Mouse (Mus musculus) layer of hippocampus, adult 18-20 months (tissue): ENCODE measurements at regions not wholly inside any gene's neighbourhood (a gene's known extent, or its start where the extent isn't known, plus 50 kb on each side); places are given as distances from the start of the nearest gene placed in this dataset.

Experiments used
- DNase-seq, 2 experiments: peaks; one replicate each; pipeline ENCODE4 v3.0.0; 2022; ENCODE audit warnings: low spot score in 2 of 2

DNA sequence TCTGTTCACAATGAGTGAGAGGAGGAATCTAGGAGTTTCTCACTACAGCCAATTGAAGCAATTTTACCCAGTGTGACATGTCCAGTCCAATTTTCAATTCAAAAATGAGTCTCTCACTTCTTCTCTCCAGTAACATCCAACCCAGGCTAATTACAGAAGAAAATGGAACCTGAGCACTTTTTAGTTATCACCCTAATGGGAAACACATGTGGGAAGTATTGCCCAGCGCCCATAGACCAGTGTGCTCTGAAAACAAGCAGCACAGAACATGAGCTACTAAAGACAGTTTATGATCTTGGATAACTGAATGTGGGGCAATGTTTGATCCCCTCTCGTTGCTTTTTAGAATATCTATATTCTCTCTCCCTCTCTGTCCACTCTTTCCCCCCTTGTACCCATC is 70.5 kb upstream of the Efemp1 start:
- no peak for DNase-seq

DNA sequence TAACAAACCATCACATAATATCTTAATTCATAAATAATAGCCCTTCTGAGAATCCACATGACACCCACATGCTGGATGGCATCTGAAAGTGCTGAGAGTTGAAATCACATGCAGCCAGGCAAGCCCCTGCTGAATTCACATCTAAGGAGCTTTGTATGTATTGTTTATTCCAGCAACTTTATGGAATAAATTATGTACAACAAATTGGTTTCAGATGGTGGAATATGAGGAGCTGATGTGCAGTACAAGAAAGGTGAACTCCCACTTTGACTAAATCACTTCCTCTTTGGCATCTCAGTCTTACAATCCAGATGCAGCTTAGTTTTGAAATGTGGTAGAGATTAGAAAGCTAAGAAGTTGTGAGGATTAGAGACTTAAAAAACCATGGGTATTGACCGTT is 82.2 kb upstream of the Efemp1 start:
- no peak for DNase-seq

DNA sequence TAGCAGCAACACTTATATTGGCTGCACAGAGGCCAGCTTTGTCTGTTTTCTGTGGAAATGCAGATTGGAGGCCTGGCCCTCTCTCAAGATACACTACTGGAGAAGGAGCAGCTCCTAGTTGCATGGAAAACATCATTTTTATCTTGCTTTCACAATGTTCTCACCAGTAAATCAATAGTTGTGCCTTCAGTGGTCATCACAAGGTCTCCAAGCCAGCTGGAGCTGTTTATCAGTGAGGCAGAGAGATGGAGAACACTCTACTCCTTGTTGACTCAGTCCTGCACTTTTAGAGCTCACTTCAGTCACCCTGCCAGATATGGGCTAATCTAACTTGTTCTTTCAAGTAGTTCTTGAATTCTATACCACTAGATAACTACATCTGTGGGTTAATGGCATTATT is 92.3 kb upstream of the Efemp1 start:
- no peak for DNase-seq

DNA sequence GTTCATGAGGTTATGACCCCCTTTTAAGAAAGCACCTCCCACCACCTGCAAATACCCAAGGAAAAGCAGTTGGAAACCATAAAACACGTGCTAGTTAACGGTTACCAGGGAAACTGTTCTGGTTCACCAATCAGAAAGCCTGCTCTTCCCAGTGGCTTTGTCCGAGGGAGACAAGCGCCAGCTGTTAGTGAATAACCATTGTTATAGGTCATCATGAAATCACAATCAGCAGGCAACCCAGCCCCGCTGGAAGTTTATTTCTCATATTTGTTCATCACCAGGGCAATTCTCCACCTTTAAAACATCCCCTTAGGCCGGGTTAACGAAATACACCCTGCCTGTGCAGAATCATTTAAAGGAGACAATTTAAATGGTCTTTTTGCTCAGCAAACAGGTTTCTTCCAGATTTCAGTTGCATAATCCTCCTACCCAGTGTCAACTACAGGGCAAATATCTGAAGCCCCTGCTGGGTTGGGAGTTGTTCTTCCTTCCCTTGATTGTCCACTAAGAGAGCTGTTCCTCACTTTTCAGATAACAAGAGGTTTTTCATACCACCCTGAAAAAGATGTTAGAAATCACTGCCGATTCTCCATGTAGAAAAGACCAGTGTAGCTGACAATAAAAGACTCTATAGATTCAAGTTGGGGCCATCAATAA is 117.9 kb upstream of the Efemp1 start:
- DNase-seq = peak; percentile 9 to 28

DNA sequence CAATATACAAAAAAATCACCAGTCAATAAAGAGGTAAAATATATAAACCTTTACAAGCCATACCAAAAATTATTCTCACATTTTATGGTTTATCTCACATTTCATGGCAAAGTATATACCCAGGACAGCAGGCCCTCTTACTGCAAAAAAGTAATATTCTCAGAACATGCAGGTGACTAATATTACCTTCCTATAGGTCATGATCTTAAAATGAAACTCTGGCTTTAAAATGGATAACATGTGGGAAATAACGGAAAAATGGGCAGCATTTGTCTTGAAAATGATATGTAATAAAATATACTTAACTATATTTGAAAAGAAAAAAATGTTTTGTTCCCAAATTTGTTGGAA is 118.4 kb upstream of the Efemp1 start:
- no peak for DNase-seq

DNA sequence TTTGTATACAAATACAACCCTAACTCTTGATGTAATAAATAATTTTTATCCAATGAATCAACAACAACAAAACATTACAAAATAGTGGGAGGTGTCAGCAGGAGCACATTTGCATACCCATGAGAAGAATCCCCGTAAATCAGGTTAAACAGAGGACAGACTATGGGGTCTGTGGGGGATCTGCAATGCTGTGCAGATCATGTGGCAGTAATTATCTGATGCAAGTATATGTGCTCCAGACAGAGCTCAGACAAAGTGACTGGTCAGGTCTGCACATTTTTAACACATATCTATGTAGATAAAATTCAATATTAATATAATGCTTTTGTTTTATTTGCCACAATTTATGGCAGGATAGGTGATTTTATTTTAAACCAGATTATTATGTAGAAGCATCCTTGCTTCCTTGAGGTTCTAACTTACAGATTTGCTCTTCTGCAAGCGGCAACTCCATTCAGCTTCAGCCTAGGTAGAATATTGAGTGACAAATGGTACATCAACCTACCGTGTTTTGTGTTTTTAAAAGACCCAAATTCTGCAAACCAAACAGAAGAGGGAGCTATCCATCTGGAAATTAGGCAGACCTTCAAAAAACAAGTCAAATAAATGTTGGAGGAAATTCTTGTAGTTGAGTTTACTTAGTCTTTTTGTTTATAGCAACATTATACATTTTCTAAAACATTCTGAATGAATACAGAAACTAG is 119.0 kb upstream of the Efemp1 start:
- DNase-seq = peak in 1 of 2 experiments; percentile 7

DNA sequence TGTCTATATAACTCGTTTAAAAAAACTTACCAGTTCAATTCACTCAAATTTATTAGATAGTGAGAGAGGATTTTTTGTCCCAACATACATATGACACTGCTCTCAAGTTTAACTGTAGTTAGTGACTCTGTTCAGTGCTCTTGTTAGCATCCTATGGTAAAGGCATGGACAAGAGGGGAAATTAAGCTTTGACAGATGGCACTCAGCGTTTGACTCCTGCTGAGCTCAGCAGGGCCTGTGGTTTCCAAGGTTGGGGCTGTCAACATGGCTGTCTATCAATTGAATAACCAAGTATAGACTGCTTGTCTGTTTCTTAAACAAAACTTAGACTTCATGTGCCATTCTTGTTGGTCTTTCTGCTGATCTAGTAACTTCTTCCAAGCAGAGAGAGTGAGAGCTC is 122.9 kb upstream of the Efemp1 start:
- DNase-seq = no peak

DNA sequence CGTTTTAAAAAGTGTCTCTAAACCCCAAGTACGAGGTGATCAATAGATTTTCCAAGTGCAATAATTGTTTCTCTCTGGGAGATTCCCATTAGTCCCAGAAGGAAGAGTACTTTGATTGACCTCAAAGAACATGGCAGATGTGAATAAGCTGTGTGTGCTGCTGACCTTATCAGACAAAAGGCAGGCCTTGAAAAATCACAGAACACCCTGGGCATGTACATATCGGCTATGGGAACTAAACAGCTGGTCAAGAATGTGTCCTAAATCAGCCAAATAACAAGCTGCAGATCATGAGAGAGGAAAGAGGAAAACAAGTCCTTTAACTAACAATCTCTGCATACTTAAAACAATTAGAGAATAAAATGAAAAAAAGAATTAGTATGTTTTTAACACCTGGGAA is 125.4 kb upstream of the Ccdc85a start:
- no peak for DNase-seq

DNA sequence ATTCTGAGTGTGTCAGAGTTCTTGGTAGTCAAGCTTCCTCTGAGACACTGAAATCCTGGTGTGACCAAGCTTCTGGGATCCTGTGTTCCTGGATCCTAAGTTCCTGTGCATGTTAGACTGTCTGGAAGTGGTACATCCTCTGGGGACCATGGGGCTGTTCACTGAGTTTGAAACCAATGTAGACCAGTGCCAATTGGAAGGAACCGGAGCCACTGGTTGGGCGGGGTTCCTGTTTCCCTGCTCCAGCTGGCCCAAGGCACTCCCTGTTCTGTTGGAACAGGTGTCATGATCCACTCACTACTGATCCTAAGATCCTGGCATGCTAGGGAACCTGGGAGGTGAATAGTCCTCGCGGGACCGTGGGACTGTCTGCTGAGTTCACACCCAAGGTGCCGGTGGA is 124.3 kb upstream of the Ccdc85a start:
- no peak for DNase-seq

DNA sequence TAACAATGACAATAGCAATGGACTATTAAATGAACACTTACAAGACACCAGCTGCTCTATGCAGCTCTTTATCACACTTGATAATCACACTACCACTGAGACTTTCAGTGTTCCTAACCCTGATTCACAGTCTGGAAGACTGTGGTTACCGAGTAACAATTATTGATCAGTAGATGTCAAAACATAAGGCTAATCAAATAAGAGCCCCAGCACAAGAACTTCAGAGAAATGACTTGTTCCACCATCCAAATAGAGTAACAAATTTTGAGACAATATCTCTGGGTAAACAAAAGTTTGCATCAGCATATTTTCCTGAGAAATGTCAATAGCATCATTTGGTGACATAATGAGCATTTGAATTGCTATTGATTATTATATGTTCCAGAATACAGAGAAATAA is 118.3 kb upstream of the Ccdc85a start:
- DNase-seq = no peak

DNA sequence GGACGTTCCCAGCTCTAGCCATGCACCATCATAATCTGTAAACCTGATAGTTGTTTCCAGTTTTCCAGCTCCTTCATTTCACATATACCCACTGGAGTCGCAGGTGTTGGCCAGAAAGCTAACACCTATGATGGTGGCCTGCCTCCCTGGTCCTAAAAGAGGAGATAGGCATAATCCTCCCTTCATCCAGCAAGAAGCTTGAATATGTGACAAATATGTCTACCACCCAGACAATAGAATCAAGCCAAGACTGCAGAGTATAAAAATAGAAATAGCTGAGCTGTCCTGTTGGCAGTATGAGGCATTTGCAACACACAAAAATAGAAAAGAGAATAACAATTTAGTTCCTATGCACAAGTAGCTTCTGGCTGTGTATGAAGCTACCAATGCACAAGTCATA is 117.3 kb upstream of the Ccdc85a start:
- DNase-seq = peak in 1 of 2 experiments; percentile 6

DNA sequence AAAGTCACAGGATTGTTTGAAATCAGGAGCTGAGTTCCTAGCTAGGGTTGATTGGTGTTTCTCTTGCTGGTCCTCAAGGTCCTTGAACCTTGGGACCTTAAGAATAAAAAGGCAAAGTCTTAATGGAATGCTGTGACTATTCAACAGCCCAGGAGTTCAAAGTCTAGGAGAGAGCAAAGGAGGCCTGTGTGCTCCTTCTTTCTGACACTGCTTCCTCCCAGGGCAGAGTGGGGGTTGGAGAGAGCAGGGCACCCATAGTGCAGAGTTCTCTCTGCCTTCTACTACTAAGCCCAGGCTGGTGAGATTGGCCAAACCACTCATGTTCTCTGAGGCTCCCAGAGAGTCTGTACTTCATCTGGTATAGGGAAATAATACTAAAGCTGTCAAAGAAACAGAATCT is 115.6 kb upstream of the Ccdc85a start:
- no peak for DNase-seq

DNA sequence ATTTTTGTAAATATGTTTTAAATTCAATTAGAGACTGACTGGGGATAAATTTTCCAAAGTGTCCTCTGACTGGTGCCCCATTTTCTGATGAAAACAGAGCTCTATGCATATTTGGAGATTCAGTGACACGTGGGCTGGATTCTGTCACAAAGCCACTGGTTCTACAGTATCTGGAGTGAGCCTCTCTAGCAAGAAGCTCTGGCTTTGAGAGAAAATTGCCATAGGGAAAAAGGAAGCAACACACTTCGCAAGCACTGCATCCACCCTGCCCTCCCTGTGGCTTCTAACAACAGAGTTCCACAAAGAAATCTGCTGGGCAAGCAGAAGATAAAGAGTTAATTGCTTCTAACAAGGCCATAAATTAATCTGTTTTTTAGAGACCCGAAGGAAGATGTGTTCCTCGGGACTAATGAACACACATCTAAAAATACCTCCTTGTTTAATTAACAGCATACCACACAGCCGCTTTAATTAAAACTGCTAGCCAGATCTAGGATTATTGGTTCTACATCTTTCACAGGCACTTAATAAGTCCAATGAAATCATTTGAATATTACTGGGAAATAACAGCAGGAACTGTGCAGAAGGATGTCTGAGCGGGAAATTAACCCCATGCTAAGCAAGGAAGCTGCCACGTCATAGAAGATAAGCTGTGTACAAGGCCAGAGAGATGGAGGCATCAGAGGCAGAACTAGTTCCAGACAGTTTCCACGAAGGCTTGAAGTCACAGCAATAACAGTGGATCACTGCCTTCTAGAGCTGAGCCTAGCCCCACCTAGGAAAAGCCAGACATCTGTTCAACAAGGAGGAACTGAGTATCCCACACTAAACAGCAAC is 113.7 kb upstream of the Ccdc85a start:
- peak in 1 of 2 experiments; percentile 7 for DNase-seq

DNA sequence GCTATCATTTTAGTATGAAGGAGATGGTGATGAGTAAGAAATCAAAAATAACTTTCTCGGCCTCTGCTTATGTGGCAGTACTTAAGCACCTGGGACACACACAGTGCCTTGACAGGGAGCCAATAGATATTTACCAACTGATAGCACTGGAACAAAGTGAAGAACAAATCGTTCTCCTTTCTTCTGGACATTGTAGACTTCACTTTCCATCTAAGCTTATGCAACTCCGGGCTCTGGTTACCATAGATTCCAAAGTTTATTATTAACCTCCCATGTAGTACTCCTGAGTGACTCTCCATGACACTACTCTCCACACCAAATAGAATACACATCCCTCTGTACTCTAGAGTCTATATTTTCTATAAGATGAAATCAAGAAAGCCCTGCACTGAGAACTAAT is 110.9 kb upstream of the Ccdc85a start:
- no peak for DNase-seq

DNA sequence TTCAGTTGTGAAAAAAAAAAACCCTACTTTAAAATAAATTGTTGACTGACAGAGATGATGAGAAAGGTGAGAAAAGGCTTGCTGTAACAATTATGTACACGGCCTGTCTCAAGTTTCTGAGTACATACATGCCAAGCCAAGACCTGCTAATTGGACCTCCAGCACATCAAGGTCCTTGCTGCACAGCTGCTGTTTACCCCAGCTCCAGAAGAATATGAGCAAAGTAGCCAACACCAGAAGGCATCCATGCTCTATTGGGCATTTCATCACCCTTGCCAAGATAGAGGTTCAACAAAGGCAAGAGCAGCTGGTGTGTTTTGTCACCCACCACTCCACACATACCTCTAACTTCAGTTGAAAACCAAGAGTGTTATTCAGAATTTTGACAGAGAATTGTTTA is 109.2 kb upstream of the Ccdc85a start:
- no peak for DNase-seq

DNA sequence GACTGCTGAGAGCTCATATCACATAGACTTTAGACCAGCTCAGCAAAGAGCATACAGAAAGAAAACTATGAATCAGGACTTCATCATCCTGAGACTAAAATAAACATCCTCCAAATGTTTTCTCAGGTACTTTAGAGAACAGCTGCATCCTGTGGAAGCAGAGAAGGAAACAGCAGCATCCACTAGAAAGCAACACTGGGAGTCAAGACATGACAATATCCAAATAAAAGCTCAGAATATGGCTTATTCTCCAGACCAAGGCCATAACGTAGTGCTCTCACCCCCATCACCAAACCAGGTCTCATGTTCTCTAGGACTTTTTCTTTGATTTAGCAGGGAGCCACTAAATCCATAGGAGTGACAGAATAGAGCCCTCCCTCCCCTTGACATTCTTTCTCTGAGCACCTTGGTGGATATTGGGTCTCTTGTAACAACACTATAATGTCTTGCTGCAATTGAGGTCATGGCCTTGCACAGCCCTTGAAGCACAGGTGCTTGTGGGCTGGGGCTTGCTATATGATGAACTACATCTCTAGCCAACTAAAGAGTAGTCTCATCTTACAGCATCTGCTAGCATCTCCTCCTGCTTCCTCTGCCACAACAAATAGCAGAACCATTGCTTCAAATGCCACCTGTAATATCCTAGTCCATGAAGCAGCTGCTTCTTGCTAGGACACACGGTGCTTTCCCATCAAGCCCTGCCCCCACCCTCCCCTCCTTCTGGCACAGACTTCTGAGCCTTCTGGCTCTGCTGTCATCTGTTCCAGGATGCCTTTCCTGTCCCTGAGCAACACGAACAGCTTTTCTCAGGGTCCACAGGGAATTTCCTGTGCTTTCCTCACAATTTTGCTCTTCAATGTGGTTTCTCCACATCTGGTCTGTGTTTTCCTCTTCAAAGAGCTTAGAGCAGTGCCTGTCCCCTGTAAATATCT is 108.4 kb upstream of the Ccdc85a start:
- peak in 1 of 2 experiments; percentile 36 for DNase-seq

DNA sequence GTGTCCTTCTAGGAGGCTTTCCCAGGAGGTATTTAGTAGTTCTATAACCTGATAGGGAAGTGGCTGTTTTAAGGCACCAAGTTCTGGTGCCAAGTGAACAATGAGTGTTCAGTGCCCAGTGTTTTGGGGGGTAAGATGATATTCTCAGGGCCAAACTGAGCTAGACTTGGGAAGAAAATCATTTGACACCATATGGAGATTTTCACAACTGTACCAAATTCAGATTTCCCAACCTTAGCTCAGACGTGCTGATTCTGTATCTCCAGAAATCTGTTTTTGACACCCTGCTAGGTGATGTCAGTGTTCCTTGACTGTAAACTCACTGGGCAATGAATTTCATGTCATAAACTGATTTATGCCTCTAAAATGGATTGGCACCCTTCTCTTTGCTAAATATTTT is 104.3 kb upstream of the Ccdc85a start:
- DNase-seq = no peak

DNA sequence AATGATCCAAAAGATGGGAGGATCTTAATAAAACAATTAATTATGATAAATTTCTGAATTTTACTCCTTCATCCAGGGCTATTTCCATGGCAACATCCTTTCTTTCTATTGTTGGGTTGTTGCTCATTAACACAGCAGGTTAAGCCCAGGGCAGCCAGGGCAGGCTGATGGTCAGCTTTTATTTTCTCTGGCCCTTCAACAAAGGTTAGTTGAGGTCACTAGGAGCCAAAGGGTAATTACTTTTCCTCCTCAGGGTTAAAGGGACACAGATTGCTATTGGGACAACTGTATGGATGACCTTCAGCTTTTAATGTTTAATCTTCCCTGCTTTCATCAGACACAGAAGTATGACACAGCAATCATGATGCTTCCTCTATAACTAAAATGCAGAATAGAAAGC is 101.3 kb upstream of the Ccdc85a start:
- no peak for DNase-seq

DNA sequence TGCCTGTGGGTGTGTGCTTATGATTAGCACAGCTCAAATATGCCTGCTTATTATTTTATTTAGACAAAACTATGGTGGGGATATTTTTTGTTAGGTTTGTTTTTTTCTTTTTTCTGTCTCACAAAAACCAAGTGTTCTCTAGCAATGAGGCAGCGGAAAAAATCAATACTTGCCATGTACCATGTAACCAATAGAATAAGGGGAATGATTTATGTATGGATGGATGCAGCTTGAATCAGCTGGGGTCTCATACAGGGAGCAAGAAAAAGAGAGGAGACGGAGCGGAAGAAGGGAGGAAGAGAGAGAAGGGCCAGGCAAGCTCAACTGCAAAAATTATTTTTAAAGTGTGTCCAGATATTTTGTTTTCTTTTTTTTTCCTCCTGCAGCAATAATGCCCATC is 97.2 kb upstream of the Ccdc85a start:
- no peak for DNase-seq

DNA sequence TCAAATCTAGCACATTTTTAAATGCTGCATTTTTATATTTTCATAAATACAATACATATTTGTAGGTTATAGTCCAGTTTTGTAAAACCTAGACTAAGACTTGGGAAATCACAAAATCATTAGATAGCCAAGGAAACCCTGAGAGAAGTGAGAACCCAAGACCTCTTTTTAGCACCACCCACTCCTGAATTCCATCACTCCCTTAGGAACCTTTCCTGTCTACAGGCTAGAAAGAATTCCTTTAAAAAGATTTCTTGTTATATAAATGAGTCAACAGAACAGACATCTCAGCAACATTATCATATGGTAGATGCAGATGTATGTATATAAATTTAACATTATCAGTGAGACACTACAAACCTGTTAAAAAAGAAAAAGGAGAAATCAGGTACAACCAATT is 86.6 kb upstream of the Ccdc85a start:
- no peak for DNase-seq

DNA sequence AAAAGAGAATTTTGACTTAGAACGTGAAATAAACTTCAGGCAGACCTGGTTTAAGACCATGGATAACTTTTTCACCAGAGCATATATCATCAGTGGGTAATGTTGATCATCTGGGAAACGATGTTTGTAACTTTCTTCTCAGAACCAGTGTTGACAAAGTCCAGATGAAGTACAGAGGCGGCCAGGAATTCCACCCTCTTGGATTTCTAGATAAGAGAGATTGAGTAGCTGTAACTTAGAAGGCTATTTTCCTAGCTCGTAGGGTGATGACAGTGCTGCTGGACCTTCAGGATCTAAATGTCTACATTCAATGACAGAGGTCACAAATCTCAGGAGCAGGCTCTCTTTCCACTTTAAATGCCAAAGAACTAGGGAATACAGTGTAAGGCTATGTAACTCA is 85.2 kb upstream of the Ccdc85a start:
- no peak for DNase-seq
